Mouse (Mus musculus): ENCODE data around the gene Xpnpep1. TPM values are rescaled to one million over a fixed set of nuclear protein-coding genes. Genes with fewer than 3 reads are reported as not detected.

Xpnpep1 gene
- total and polyA plus RNA-seq, 3 experiments: 49.8 to 70.1 (median 59.8) TPM

DNA sequence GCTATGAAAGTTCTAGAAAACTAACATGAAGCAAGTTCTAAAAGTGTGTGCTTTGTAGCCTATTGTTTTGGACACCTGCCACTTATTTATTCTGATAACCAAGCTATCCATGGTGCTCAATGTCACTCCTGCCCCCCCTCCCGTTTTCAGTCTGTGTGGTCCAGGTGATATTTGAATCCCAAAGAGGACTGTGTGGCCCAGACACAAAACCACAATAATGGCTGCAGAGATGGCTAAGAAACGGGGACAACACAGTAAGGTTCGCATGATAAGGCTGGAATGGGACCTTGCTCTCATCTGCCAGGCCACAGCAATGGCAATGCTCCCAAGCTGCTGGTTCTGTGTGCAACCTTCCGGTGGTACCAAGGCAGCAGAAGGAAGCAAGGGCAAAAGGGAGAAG is 1.6 kb upstream of the Xpnpep1 start:
- Histone ChIP-seq H3K4me1 (ENCODE audit: control insufficient read depth, insufficient read depth, low read length) (peaks cover 20% of the 10 kb centered on the region), H3K36me3 (ENCODE audit: control insufficient read depth, insufficient read depth, low read length) (no peaks in the 10 kb centered on the region), H3K9ac (ENCODE audit: low read depth, low read length) (no peak overlapping the region), H3K27me3 (ENCODE audit: control insufficient read depth, insufficient read depth, low read length) (no peaks in the 10 kb centered on the region), H3K79me2 (replicated peaks; ENCODE audit: control insufficient read depth, insufficient read depth, low read length) (peaks cover 3% of the 10 kb centered on the region; the same call in 1 of the 2 replicates), H3K4me3 (no peak overlapping the region), H3K27ac (no peak overlapping the region)
- DNase-seq: no peak
- intact Hi-C loops (cut with DNase I): no loop called here
- WGBS: 51% methylated on average over 4 of the region's 4 CpGs
- TF ChIP-seq EP300 (IDR thresholded peaks at IDR 0.05; ENCODE audit: insufficient read depth, low read depth, low read length) (no peak), CTCF (IDR thresholded peaks at IDR 0.05) (no peak), POLR2A (IDR thresholded peaks at IDR 0.05; ENCODE audit: insufficient read depth, low read depth, low read length) (no peak)

GRCm38 (mm10) chr19:53041133-53041510 is 1.1 kb upstream of the Xpnpep1 start:
- 43% methylated on average over 5 of the region's 5 CpGs for WGBS
- intact Hi-C loops (cut with DNase I): no loop called here

DNA sequence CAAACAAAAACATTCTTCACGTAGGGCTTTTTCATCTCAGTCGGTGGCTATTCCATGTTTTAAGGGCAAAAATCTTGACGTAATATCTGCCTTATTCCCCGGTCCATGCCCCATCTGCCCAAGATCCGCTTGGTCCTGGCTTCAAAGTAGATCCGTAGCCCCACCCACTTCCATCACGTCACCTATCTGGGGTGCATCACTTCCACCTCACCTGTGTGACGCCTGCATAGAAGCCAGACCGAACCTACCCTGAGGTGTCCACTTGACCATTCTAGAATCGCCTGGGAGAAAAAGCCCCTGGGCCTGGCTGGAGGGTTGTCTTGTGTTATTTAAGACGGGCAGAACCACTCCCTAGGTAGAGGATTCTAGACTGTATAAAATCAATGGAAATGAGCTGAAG is 924 bp downstream of the Xpnpep1 start:
- Histone ChIP-seq H3K79me2 (replicated peaks; ENCODE audit: control insufficient read depth, insufficient read depth, low read length) (peaks cover 4% of the 10 kb centered on the region), H3K27me3 (ENCODE audit: control insufficient read depth, insufficient read depth, low read length) (no peaks in the 10 kb centered on the region), H3K27ac (peak overlapping the region; percentile 82), H3K9ac (ENCODE audit: low read depth, low read length) (no peak overlapping the region), H3K36me3 (ENCODE audit: control insufficient read depth, insufficient read depth, low read length) (no peaks in the 10 kb centered on the region), H3K4me1 (ENCODE audit: control insufficient read depth, insufficient read depth, low read length) (peaks cover 19% of the 10 kb centered on the region), H3K4me3 (peak overlapping the region; percentile 43; the same call in 1 of the 2 replicates)
- DNase-seq: no peak
- intact Hi-C loops (cut with DNase I): loop anchor here (2.0 kb wide), 1 partner anchor 272 kb away; the partner anchor contains the start of gene Mxi1
- no peak for TF ChIP-seq CTCF (IDR thresholded peaks at IDR 0.05)
- TF ChIP-seq POLR2A (IDR thresholded peaks at IDR 0.05; ENCODE audit: insufficient read depth, low read depth, low read length): no peak
- no peak for TF ChIP-seq EP300 (IDR thresholded peaks at IDR 0.05; ENCODE audit: insufficient read depth, low read depth, low read length)
- 34% methylated on average over 11 of the region's 11 CpGs for WGBS

More at GRCm38 (mm10) chr19:53041133-53041510, 1.1 kb upstream of the Xpnpep1 start:
- H3K79me2 ChIP-seq (replicated peaks; ENCODE audit: control insufficient read depth, insufficient read depth, low read length): peaks cover 3% of the 10 kb centered on the region; the same call in 1 of the 2 replicates
- no peaks in the 10 kb centered on the region for H3K36me3 ChIP-seq (ENCODE audit: control insufficient read depth, insufficient read depth, low read length)
- H3K27ac ChIP-seq: peak overlapping the region; percentile 27; the same call in 1 of the 2 replicates
- no peak for DNase-seq
- no peak for TF ChIP-seq EP300 (IDR thresholded peaks at IDR 0.05; ENCODE audit: insufficient read depth, low read depth, low read length)
- H3K4me1 ChIP-seq (ENCODE audit: control insufficient read depth, insufficient read depth, low read length): peaks cover 20% of the 10 kb centered on the region
- H3K27me3 ChIP-seq (ENCODE audit: control insufficient read depth, insufficient read depth, low read length): no peaks in the 10 kb centered on the region
- no peak overlapping the region for H3K9ac ChIP-seq (ENCODE audit: low read depth, low read length)
- no peak overlapping the region for H3K4me3 ChIP-seq

DNA sequence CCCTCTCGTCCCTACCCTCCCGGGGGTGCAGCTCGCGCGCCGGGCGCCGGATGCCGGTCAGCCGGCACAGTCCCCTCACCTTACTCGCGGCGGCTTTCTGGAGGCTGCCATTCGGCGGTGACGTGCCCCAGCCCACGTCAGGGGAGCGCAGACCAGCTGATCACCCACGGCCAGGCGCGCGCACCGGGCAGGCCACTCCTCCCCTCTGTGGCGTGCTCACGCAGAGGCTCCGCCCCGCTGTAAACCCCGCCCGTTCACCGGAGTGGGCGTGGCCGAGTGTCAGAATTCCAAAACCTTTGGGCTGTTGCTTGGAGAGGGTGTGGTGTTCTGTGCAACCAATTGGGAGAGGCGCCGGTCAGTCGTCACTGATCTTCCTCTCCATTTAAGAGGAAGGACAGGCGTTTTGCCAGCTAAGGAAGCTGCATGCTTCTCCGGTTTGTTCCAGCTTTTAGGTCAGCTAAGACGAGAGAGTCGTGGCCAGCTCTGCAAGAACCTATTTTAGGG is 1.5 kb downstream of the Xpnpep1 start:
- Histone ChIP-seq H3K79me2 (replicated peaks; ENCODE audit: control insufficient read depth, insufficient read depth, low read length) (peaks cover 4% of the 10 kb centered on the region), H3K36me3 (ENCODE audit: control insufficient read depth, insufficient read depth, low read length) (no peaks in the 10 kb centered on the region), H3K27ac (peak overlapping the region; percentile 90), H3K9ac (ENCODE audit: low read depth, low read length) (peak overlapping the region; percentile 92), H3K4me1 (ENCODE audit: control insufficient read depth, insufficient read depth, low read length) (peaks cover 15% of the 10 kb centered on the region), H3K4me3 (peak overlapping the region; percentile 99), H3K27me3 (ENCODE audit: control insufficient read depth, insufficient read depth, low read length) (no peaks in the 10 kb centered on the region)
- intact Hi-C loops (cut with DNase I): loop anchor here (2.0 kb wide), 1 partner anchor 272 kb away; the partner anchor contains the start of gene Mxi1
- TF ChIP-seq POLR2A (IDR thresholded peaks at IDR 0.05; ENCODE audit: insufficient read depth, low read depth, low read length) (peak; percentile 89), EP300 (IDR thresholded peaks at IDR 0.05; ENCODE audit: insufficient read depth, low read depth, low read length) (0 out of 2 replicates have a peak, but pooled peaks have one; percentile 44), CTCF (IDR thresholded peaks at IDR 0.05) (no peak)
- peak; percentile 99 to 100 for DNase-seq
- WGBS: under 1% methylated on average over 39 of the region's 39 CpGs

- Histone ChIP-seq H3K4me3 (peak overlapping the region; percentile 99), H3K4me1 (ENCODE audit: control insufficient read depth, insufficient read depth, low read length) (peaks cover 15% of the 10 kb centered on the region), H3K36me3 (ENCODE audit: control insufficient read depth, insufficient read depth, low read length) (no peaks in the 10 kb centered on the region), H3K27ac (peak overlapping the region; percentile 90), H3K9ac (ENCODE audit: low read depth, low read length) (peak overlapping the region; percentile 92), H3K27me3 (ENCODE audit: control insufficient read depth, insufficient read depth, low read length) (no peaks in the 10 kb centered on the region), H3K79me2 (replicated peaks; ENCODE audit: control insufficient read depth, insufficient read depth, low read length) (peaks cover 4% of the 10 kb centered on the region)
- under 1% methylated on average over 26 of the region's 28 CpGs for WGBS
- no peak for TF ChIP-seq POLR2A (IDR thresholded peaks at IDR 0.05; ENCODE audit: insufficient read depth, low read depth, low read length)
- no peak for TF ChIP-seq EP300 (IDR thresholded peaks at IDR 0.05; ENCODE audit: insufficient read depth, low read depth, low read length)
- no peak for TF ChIP-seq CTCF (IDR thresholded peaks at IDR 0.05)
- DNase-seq: no peak
- intact Hi-C loops (cut with DNase I): loop anchor here (2.0 kb wide), 3 partner anchors 17 to 273 kb away; partner anchors contain the start of genes Add3 and Mxi1
Observed at GRCm38 (mm10) chr19:53037925-53038419, 2.0 kb downstream of the Xpnpep1 start.
